Mouse (Mus musculus) CH12.LX (cell line): ENCODE results near the gene Atrnl1. TPM values are rescaled to one million over a fixed set of nuclear protein-coding genes. Genes with fewer than 3 reads are reported as not detected.

ENCODE experiments used
- DNase-seq: peaks from one replicate; pipeline ENCODE4 v3.0.0-alpha.2; 2013; ENCODE audit errors: extremely low read depth
- H3K27ac ChIP-seq: 2 replicates; pipeline ENCODE4 v1.5.1; 2012; ENCODE audit warnings: low read depth, mild to moderate bottlenecking, control low read depth, moderate library complexity; ENCODE audit not compliant: insufficient read depth
- H3K27me3 ChIP-seq: replicated peaks from 2 replicates; pipeline ENCODE3; 2012; ENCODE audit warnings: inconsistent platforms
- H3K36me3 ChIP-seq, 2 experiments: replicated peaks in 1 of 2; 2 replicates each; pipeline versions ENCODE3 to v1.6.1; 2012; ENCODE audit warnings: inconsistent platforms in 1 of 2, low read length in 1 of 2, mild to moderate bottlenecking in 1 of 2, mixed read lengths in 1 of 2, moderate library complexity in 1 of 2; ENCODE audit not compliant: control insufficient read depth in 1 of 2, insufficient read depth in 1 of 2
- H3K4me1 ChIP-seq, 2 experiments: 2 replicates each; pipeline ENCODE4 v1.6.1; 2012; ENCODE audit warnings: inconsistent platforms in 1 of 2, moderate library complexity in 1 of 2; ENCODE audit not compliant: insufficient read depth in 2 of 2, control insufficient read depth in 1 of 2
- H3K4me2 ChIP-seq: 2 replicates; pipeline ENCODE4 v1.6.1; 2012; ENCODE audit warnings: low read depth, mild to moderate bottlenecking, control low read depth; ENCODE audit not compliant: poor library complexity, insufficient read depth, severe bottlenecking
- H3K4me3 ChIP-seq, 3 experiments: fragments of 150-350 bp in 1 of 3; sonication (generic) in 1 of 3; replicated peaks in 1 of 3; 2 replicates each; pipeline versions ENCODE3 to v1.5.1; 2011 to 2012; ENCODE audit warnings: low read depth in 2 of 3, low read length in 2 of 3, mild to moderate bottlenecking in 2 of 3, moderate library complexity in 2 of 3, control low read depth in 1 of 3, improper control_type of control experiment in 1 of 3, inconsistent platforms in 1 of 3, mixed read lengths in 1 of 3; ENCODE audit not compliant: poor library complexity in 1 of 3
- H3K79me2 ChIP-seq: replicated peaks from 2 replicates; pipeline ENCODE4 v1.6.1; 2012; ENCODE audit warnings: mild to moderate bottlenecking, moderate library complexity; ENCODE audit not compliant: control insufficient read depth, poor library complexity, insufficient read depth, severe bottlenecking; ENCODE audit errors: extremely low read depth
- H3K9ac ChIP-seq: 2 replicates; pipeline ENCODE4 v1.6.1; 2012; ENCODE audit warnings: low read depth, mild to moderate bottlenecking, control low read depth, moderate library complexity; ENCODE audit not compliant: insufficient read depth
- H3K9me3 ChIP-seq: replicated peaks from 2 replicates; pipeline ENCODE3; 2012; ENCODE audit warnings: low read length, inconsistent platforms, mixed read lengths
- BHLHE40 ChIP-seq: IDR thresholded peaks from 2 replicates; pipeline ENCODE4 v1.6.1; 2011; ENCODE audit warnings: mild to moderate bottlenecking, low read depth, low read length, improper control_type of control experiment
- CHD1 ChIP-seq: IDR thresholded peaks from 2 replicates; pipeline ENCODE4 v1.6.1; 2012; ENCODE audit warnings: low read depth, low read length, improper control_type of control experiment, inconsistent platforms
- CHD2 ChIP-seq: IDR thresholded peaks from 2 replicates; pipeline ENCODE4 v1.6.1; 2011; ENCODE audit warnings: low read length, improper control_type of control experiment
- CTCF ChIP-seq, 2 experiments: IDR thresholded peaks in 1 of 2; conservative IDR thresholded peaks in 1 of 2; 2 replicates each; pipeline ENCODE4 v1.5.1; 2011 to 2012; ENCODE audit warnings: low read depth in 2 of 2, low read length in 2 of 2, improper control_type of control experiment in 1 of 2, inconsistent platforms in 1 of 2, mild to moderate bottlenecking in 1 of 2, moderate library complexity in 1 of 2
- ELF1 ChIP-seq: IDR thresholded peaks from 2 replicates; pipeline ENCODE4 v1.6.1; 2014; ENCODE audit warnings: low read depth, mild to moderate bottlenecking, inconsistent platforms, low read length, improper control_type of control experiment
- EP300 ChIP-seq: IDR thresholded peaks from 2 replicates; pipeline ENCODE4 v1.6.1; 2011; ENCODE audit warnings: low read length, improper control_type of control experiment
- ETS1 ChIP-seq: conservative IDR thresholded peaks from 2 replicates; pipeline ENCODE4 v1.6.1; 2012; ENCODE audit warnings: low read depth, mild to moderate bottlenecking, inconsistent platforms, low read length, improper control_type of control experiment, moderate library complexity
- GABPA ChIP-seq: IDR thresholded peaks from 2 replicates; pipeline ENCODE4 v1.6.1; 2012; ENCODE audit warnings: low read depth, low read length, improper control_type of control experiment, inconsistent platforms; ENCODE audit not compliant: insufficient replicate concordance
- HCFC1 ChIP-seq: IDR thresholded peaks from 2 replicates; pipeline ENCODE4 v1.6.1; 2012; ENCODE audit warnings: low read depth, mild to moderate bottlenecking, inconsistent platforms, low read length, improper control_type of control experiment
- JUND ChIP-seq: conservative IDR thresholded peaks from 2 replicates; pipeline ENCODE4 v1.6.1; 2011; ENCODE audit warnings: low read depth, low read length, improper control_type of control experiment
- KAT2A ChIP-seq: IDR thresholded peaks from 2 replicates; pipeline ENCODE4 v1.6.1; 2012; ENCODE audit warnings: low read length, improper control_type of control experiment, inconsistent platforms; ENCODE audit not compliant: insufficient replicate concordance
- MAFK ChIP-seq: IDR thresholded peaks from 2 replicates; pipeline ENCODE4 v1.6.1; 2011; ENCODE audit warnings: low read length, improper control_type of control experiment; ENCODE audit not compliant: insufficient replicate concordance
- MAZ ChIP-seq: IDR thresholded peaks from 2 replicates; pipeline ENCODE4 v1.6.1; 2012; ENCODE audit warnings: low read depth, mild to moderate bottlenecking, inconsistent platforms, low read length, improper control_type of control experiment, moderate library complexity
- NRF1 ChIP-seq: IDR thresholded peaks from 2 replicates; pipeline ENCODE4 v1.6.1; 2014; ENCODE audit warnings: low read depth, mild to moderate bottlenecking, inconsistent platforms, low read length, improper control_type of control experiment, moderate library complexity
- PAX5 ChIP-seq: IDR thresholded peaks from 2 replicates; pipeline ENCODE4 v1.6.1; 2012; ENCODE audit warnings: low read length, inconsistent platforms, mixed read lengths
- RAD21 ChIP-seq: IDR thresholded peaks from 2 replicates; pipeline ENCODE4 v1.6.1; 2011; ENCODE audit warnings: low read depth, mild to moderate bottlenecking, low read length, improper control_type of control experiment, moderate library complexity
- SMC3 ChIP-seq: IDR thresholded peaks from 2 replicates; pipeline ENCODE4 v1.6.1; 2011; ENCODE audit warnings: low read depth, low read length, improper control_type of control experiment
- UBTF ChIP-seq: IDR thresholded peaks from 2 replicates; pipeline ENCODE4 v1.6.1; 2012; ENCODE audit warnings: low read depth, mild to moderate bottlenecking, inconsistent platforms, low read length, improper control_type of control experiment, moderate library complexity
- USF1 ChIP-seq: IDR thresholded peaks from 2 replicates; pipeline ENCODE4 v1.6.1; 2014; ENCODE audit warnings: low read depth, mild to moderate bottlenecking, inconsistent platforms, low read length, improper control_type of control experiment
- USF2 ChIP-seq: conservative IDR thresholded peaks from 2 replicates; pipeline ENCODE4 v1.6.1; 2011; ENCODE audit warnings: low read depth, low read length, improper control_type of control experiment
- ZMIZ1 ChIP-seq: IDR thresholded peaks from 2 replicates; pipeline ENCODE4 v1.6.1; 2012; ENCODE audit warnings: low read depth, mild to moderate bottlenecking, inconsistent platforms, low read length, improper control_type of control experiment
- ZNF384 ChIP-seq: IDR thresholded peaks from 2 replicates; pipeline ENCODE4 v1.6.1; 2012; ENCODE audit warnings: low read depth, low read length, improper control_type of control experiment, inconsistent platforms
- dilution Hi-C: fragments of 300-500 bp; cut with MboI; formaldehyde crosslinking; loops from 2 replicates; pipeline ENCODE4 v1.14.3; 2020; ENCODE audit warnings: low sequenced_read_pairs; ENCODE audit not compliant: extremely low pct_unique_long_range_greater_than_20kb, extremely low pct_ligation_motif_present
- in situ Hi-C: fragments of 300-500 bp; cut with MboI; formaldehyde crosslinking; loops from 3 replicates; pipeline ENCODE4 v1.14.3; 2019; ENCODE audit warnings: low sequenced_read_pairs, low pct_ligation_motif_present, low pct_unique_long_range_greater_than_20kb, mixed read lengths
- polyA plus RNA-seq: library from polyadenylated mRNA; unstranded; fragments of >175 nt; gene quantifications from 2 replicates; pipeline ENCODE4 v1.2.1, GENCODE M21; 2012; ENCODE audit warnings: low read depth; ENCODE audit not compliant: insufficient read length
- total RNA-seq, 2 experiments: library from RNA; depleted of rRNA; stranded (reverse); fragments of 300-350 nt in 1 of 2; fragments of >200 nt in 1 of 2; gene quantifications; 2 replicates each; pipeline ENCODE4 v1.2.3; 2012 to 2014

The Atrnl1 gene
- total and polyA plus RNA-seq, 3 experiments, result 1.9 TPM

DNA sequence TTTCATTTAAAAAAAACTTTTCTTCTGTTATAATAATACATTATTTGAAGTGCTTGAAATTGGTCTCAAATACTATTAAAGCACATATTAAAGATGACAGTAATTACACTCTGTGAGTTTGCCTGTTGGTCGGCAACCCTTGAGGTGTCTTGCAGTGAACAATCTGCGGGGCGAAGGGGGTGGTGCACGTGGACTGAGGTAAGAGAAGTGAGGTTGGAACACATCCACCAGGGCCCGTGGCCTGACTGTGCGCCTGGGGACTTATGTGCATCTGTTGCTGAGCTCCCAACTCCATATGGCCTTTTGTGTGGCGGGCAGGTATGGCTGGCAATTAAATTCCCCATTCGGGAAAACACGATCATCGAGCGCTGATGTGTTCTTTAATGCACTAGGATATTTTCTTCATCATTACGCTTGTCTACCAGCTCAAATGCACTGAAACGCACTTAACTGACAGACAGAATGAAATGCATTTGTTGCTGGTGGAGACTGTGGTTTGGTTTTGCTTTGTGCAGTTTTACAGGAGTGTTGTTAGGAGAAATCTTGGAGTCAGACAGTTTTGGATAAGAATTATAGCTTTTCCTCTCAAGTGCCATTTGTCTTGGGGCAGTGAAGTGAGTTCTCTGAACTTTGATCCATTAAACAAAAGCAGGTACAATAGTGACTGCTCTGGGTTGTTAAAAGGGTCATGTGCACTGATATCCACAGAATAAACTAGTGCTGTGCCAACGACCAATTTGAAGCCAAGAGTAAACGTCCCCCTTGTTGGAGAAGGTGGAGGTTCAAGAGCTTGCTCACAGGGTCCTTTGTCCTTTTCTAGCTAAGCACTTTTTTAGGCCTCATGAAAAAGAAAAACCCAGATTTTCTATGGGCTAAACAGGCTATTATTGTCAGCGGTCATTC lies 351.2 kb downstream of the Atrnl1 start:
- dilution Hi-C loops, result no loop called here
- no peak overlapping the region for H3K27ac ChIP-seq
- DNase-seq, result no peak
- no peaks in the 10 kb centered on the region for H3K36me3 ChIP-seq
- no peak overlapping the region for H3K4me2 ChIP-seq
- H3K4me3 ChIP-seq, result no peak overlapping the region
- TF ChIP-seq USF1, result no peak
- TF ChIP-seq NRF1, result no peak
- no peak for TF ChIP-seq CHD1
- TF ChIP-seq MAFK, result no peak
- TF ChIP-seq ZMIZ1, result no peak
- no peak for TF ChIP-seq BHLHE40
- TF ChIP-seq CHD2, result no peak
- no peak for TF ChIP-seq SMC3
- no peak for TF ChIP-seq CTCF (conservative IDR thresholded peaks at IDR 0.05 in 1 of 2, IDR thresholded peaks at IDR 0.05 in 1 of 2; ENCODE audit: low read depth in 2 of 2, low read length in 2 of 2)
- TF ChIP-seq HCFC1, result no peak
- TF ChIP-seq RAD21, result no peak
- TF ChIP-seq PAX5, result no peak
- no peak for TF ChIP-seq ZNF384
- TF ChIP-seq KAT2A, result no peak
- no peak for TF ChIP-seq UBTF
- TF ChIP-seq MAZ, result no peak
- no peak for TF ChIP-seq GABPA
- TF ChIP-seq USF2, result no peak
- no peak for TF ChIP-seq ELF1
- no peak for TF ChIP-seq JUND
- TF ChIP-seq, all 38 proteins: peak for 0
- H3K79me2 ChIP-seq, result no peaks in the 10 kb centered on the region
- in situ Hi-C loops, result no loop called here
- no peaks in the 10 kb centered on the region for H3K27me3 ChIP-seq
- H3K9me3 ChIP-seq, result no peaks in the 10 kb centered on the region
- no peaks in the 10 kb centered on the region for H3K4me1 ChIP-seq
- H3K9ac ChIP-seq, result no peak overlapping the region

DNA sequence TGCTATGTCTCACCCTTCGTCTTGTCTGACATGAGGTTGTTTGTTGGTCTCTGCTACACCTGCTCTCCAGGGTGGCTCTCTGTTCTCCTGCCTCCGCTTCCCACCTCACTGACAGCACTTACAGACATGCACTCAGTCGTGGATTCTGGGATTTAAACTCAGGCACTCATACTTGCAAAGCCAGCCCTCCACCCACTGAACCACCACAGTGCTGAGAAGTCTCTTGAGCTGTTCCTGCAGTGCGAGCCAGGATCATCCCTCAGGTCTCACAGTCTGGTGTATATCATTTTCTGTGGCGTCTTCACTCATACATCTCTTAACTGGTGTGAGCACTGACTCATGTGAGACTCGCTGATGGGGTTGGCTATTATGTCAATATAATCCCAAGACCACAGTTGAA lies 353.0 kb downstream of the Atrnl1 start:
- no peak for TF ChIP-seq EP300
- TF ChIP-seq ETS1, result no peak
- TF ChIP-seq CHD2, result no peak

More for the DNA sequence above, 353.0 kb downstream of the Atrnl1 start:
- no peak overlapping the region for H3K4me3 ChIP-seq
- no peaks in the 10 kb centered on the region for H3K36me3 ChIP-seq
- H3K79me2 ChIP-seq, result no peaks in the 10 kb centered on the region
- dilution Hi-C loops (no loop called here), in situ Hi-C loops (no loop called here)
- no peak overlapping the region for H3K27ac ChIP-seq
- H3K9ac ChIP-seq, result no peak overlapping the region
- H3K4me1 ChIP-seq, result no peaks in the 10 kb centered on the region
- no peak overlapping the region for H3K4me2 ChIP-seq
- H3K9me3 ChIP-seq, result no peaks in the 10 kb centered on the region
- no peaks in the 10 kb centered on the region for H3K27me3 ChIP-seq
- no peak for DNase-seq
